Mouse (Mus musculus) thymus, postnatal 0 days (tissue): ENCODE measurements around the gene Cadps2. TPM values are rescaled to one million over a fixed set of nuclear protein-coding genes. Genes with fewer than 3 reads are reported as not detected.

Source experiments
- DNase-seq: peaks from one replicate; pipeline ENCODE4 v3.0.0-alpha.2; 2015; ENCODE audit warnings: low spot score
- polyA plus RNA-seq: library from polyadenylated mRNA; unstranded; fragments of >200 nt; fragmentation: Nextera tagmentation; extraction: Ambion mirVana; gene quantifications from 2 replicates; pipeline ENCODE4 v1.2.1, GENCODE M21; 2015

The Cadps2 gene
- polyA plus RNA-seq, 1 experiment from 2014 or later = 1.5 TPM

- no peak for DNase-seq
Observed at GRCm38 (mm10) chr6:23253353-23254311, 585.6 kb downstream of the Cadps2 start.

GRCm38 (mm10) chr6:23252196-23253135, 586.8 kb downstream of the Cadps2 start:
- no peak for DNase-seq

- DNase-seq = no peak
Observed at GRCm38 (mm10) chr6:23251431-23251830, 587.8 kb downstream of the Cadps2 start.

GRCm38 (mm10) chr6:23250288-23250955, 588.8 kb downstream of the Cadps2 start:
- DNase-seq = no peak

- DNase-seq = no peak
Observed at GRCm38 (mm10) chr6:23249616-23250287, 589.5 kb downstream of the Cadps2 start.

- DNase-seq = no peak
Observed at GRCm38 (mm10) chr6:23249053-23249401, 590.2 kb downstream of the Cadps2 start.

- no peak for DNase-seq
Observed at GRCm38 (mm10) chr6:23248313-23249052, 590.7 kb downstream of the Cadps2 start, which contains the start of gene Fezf1. Gene Fezf1 (minus strand): TSS chr6:23248362.

- DNase-seq = no peak
Observed at GRCm38 (mm10) chr6:23247512-23248312, 591.5 kb downstream of the Cadps2 start.

- DNase-seq = no peak
Observed at GRCm38 (mm10) chr6:23246790-23247511, 592.3 kb downstream of the Cadps2 start.

- no peak for DNase-seq
Observed at GRCm38 (mm10) chr6:23246061-23246789, 593.0 kb downstream of the Cadps2 start.

GRCm38 (mm10) chr6:23245545-23246011, 593.6 kb downstream of the Cadps2 start:
- DNase-seq = no peak

GRCm38 (mm10) chr6:23245121-23245520, 594.1 kb downstream of the Cadps2 start:
- DNase-seq = no peak

GRCm38 (mm10) chr6:23243821-23244760, 595.1 kb downstream of the Cadps2 start:
- DNase-seq = no peak
